Mouse (Mus musculus): ENCODE results near the gene Gtf2f2. TPM values are rescaled to one million over a fixed set of nuclear protein-coding genes. Genes with fewer than 3 reads are reported as not detected.

Gene Gtf2f2
- polyA plus RNA-seq, 1 experiment from 2014 or later, result 31.7 TPM

GRCm38 (mm10) chr14:75976107-75976506 is 34.6 kb downstream of the Gtf2f2 start:
- H3K4me2 ChIP-seq (ENCODE audit: low read depth, low read length), result no peak overlapping the region
- no peaks in the 10 kb centered on the region for H3K36me3 ChIP-seq (ENCODE audit: control insufficient read depth, insufficient read depth, low read length)
- no peak overlapping the region for H3K9ac ChIP-seq (ENCODE audit: low read depth, low read length)
- H3K4me3 ChIP-seq (ENCODE audit: low read length), result no peak overlapping the region
- ATAC-seq, result no peak
- no peak overlapping the region for H3K27ac ChIP-seq (ENCODE audit: low read length)
- 61% methylated on average over 3 of the region's 3 CpGs for WGBS
- H3K4me1 ChIP-seq (ENCODE audit: control insufficient read depth, insufficient read depth, low read length), result peaks cover 3% of the 10 kb centered on the region; the same call in 1 of the 2 replicates
- H3K9me3 ChIP-seq (ENCODE audit: control insufficient read depth, low read length), result no peaks in the 10 kb centered on the region
- no peaks in the 10 kb centered on the region for H3K27me3 ChIP-seq (replicated peaks; ENCODE audit: control insufficient read depth, insufficient read depth, low read length)

DNA sequence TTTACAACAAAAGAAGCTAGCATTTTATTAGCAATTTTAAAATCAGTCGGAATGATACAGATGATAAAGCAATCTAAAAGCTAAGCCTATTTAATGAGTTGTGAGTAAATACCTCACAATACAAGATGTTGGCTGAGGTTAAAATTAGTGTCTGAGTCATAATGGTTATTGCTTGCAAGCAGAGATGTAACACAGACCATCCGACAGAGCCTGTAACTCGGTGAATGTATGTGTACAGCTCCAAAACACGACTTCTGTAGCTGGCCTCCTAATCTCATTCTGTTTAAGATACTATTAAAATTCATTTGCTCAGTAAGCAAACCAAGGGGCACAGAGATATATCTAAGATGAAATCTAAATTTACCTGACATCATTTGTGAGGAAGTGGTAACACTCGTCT is 43.4 kb downstream of the Gtf2f2 start:
- Histone ChIP-seq H3K9me3 (ENCODE audit: control insufficient read depth, low read length) (no peaks in the 10 kb centered on the region), H3K4me2 (ENCODE audit: low read depth, low read length) (no peak overlapping the region), H3K27ac (ENCODE audit: low read length) (no peak overlapping the region), H3K27me3 (replicated peaks; ENCODE audit: control insufficient read depth, insufficient read depth, low read length) (no peaks in the 10 kb centered on the region), H3K9ac (ENCODE audit: low read depth, low read length) (no peak overlapping the region), H3K4me1 (ENCODE audit: control insufficient read depth, insufficient read depth, low read length) (no peaks in the 10 kb centered on the region), H3K36me3 (ENCODE audit: control insufficient read depth, insufficient read depth, low read length) (no peaks in the 10 kb centered on the region), H3K4me3 (ENCODE audit: low read length) (no peak overlapping the region)
- ATAC-seq, result no peak
- WGBS, result 59% methylated on average over 5 of the region's 5 CpGs

DNA sequence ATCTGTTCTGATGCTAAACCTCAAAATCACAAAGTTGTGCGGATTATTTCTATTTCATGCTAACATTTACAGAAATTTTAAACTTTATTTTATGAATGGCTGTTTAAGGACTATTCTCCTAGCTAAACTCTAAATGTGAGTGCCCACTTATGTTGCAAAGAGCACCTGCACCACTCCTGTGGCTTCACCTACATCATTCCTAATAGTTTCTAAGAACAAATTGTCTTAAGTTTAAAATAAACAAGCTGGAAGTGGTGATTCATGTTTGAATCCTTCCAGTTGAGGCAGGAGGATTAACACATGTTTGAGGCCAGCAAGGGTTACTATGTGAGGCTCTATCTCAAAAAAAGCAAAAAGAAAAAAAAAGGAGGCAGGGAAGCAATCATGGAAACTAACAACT is 46.2 kb downstream of the Gtf2f2 start:
- Histone ChIP-seq H3K4me3 (ENCODE audit: low read length) (no peak overlapping the region), H3K9me3 (ENCODE audit: control insufficient read depth, low read length) (no peaks in the 10 kb centered on the region), H3K36me3 (ENCODE audit: control insufficient read depth, insufficient read depth, low read length) (no peaks in the 10 kb centered on the region), H3K4me1 (ENCODE audit: control insufficient read depth, insufficient read depth, low read length) (no peaks in the 10 kb centered on the region), H3K4me2 (ENCODE audit: low read depth, low read length) (no peak overlapping the region), H3K27ac (ENCODE audit: low read length) (no peak overlapping the region), H3K27me3 (replicated peaks; ENCODE audit: control insufficient read depth, insufficient read depth, low read length) (no peaks in the 10 kb centered on the region), H3K9ac (ENCODE audit: low read depth, low read length) (no peak overlapping the region)
- WGBS, result 85% methylated on average over 1 of the region's 1 CpGs
- ATAC-seq, result no peak

DNA sequence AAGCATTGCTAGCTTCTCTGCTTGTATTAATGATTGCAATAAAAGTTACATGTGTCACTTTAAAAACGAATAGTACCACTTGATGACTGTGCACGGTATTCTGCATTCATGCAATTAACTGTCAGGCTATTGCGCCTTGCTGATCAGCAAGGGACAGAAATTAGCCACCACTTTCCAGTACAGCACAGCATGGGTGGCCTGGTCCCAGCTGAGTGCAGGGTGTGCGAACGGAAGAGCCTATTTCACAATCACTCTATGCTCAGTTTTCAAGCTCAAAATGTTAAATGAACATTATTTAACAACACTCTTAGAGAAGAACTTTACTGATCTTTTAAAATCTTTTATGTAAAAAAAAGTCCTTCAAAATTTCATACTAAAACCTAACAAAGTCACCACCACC is 46.7 kb downstream of the Gtf2f2 start:
- H3K4me2 ChIP-seq (ENCODE audit: low read depth, low read length), result no peak overlapping the region
- no peak overlapping the region for H3K4me3 ChIP-seq (ENCODE audit: low read length)
- no peaks in the 10 kb centered on the region for H3K4me1 ChIP-seq (ENCODE audit: control insufficient read depth, insufficient read depth, low read length)
- no peaks in the 10 kb centered on the region for H3K36me3 ChIP-seq (ENCODE audit: control insufficient read depth, insufficient read depth, low read length)
- H3K9me3 ChIP-seq (ENCODE audit: control insufficient read depth, low read length), result no peaks in the 10 kb centered on the region
- H3K9ac ChIP-seq (ENCODE audit: low read depth, low read length), result no peak overlapping the region
- H3K27me3 ChIP-seq (replicated peaks; ENCODE audit: control insufficient read depth, insufficient read depth, low read length), result no peaks in the 10 kb centered on the region
- no peak overlapping the region for H3K27ac ChIP-seq (ENCODE audit: low read length)
- no peak for ATAC-seq
- 65% methylated on average over 5 of the region's 5 CpGs for WGBS

DNA sequence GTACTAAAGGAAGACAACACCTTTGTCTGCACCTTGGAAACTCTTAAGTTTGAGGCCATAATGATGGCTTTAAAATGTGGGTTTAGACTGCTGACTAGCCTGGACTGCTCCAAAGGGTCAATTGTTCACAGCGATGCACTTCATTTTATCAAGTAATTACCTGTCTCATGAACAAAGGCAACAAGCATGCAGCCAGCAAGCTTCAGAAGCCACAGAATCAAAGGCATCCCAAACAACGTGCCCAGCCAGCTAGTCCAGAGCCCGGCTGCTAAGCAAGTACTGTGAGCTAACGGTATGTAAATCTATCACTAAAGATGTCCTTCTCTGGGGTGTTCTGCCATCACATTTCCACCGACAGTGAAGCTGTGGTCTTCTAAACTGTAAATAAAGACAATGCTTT is 47.5 kb downstream of the Gtf2f2 start:
- H3K9ac ChIP-seq (ENCODE audit: low read depth, low read length), result no peak overlapping the region

GRCm38 (mm10) chr14:75962250-75962649 is 48.4 kb downstream of the Gtf2f2 start:
- Histone ChIP-seq H3K4me1 (ENCODE audit: control insufficient read depth, insufficient read depth, low read length) (no peaks in the 10 kb centered on the region), H3K36me3 (ENCODE audit: control insufficient read depth, insufficient read depth, low read length) (no peaks in the 10 kb centered on the region), H3K27ac (ENCODE audit: low read length) (no peak overlapping the region), H3K27me3 (replicated peaks; ENCODE audit: control insufficient read depth, insufficient read depth, low read length) (no peaks in the 10 kb centered on the region), H3K9me3 (ENCODE audit: control insufficient read depth, low read length) (no peaks in the 10 kb centered on the region), H3K9ac (ENCODE audit: low read depth, low read length) (no peak overlapping the region), H3K4me2 (ENCODE audit: low read depth, low read length) (no peak overlapping the region), H3K4me3 (ENCODE audit: low read length) (no peak overlapping the region)
- 84% methylated on average over 9 of the region's 9 CpGs for WGBS
- no peak for ATAC-seq

More for the DNA sequence above, 47.5 kb downstream of the Gtf2f2 start:
- H3K4me2 ChIP-seq (ENCODE audit: low read depth, low read length), result no peak overlapping the region
- H3K4me1 ChIP-seq (ENCODE audit: control insufficient read depth, insufficient read depth, low read length), result no peaks in the 10 kb centered on the region
- no peaks in the 10 kb centered on the region for H3K36me3 ChIP-seq (ENCODE audit: control insufficient read depth, insufficient read depth, low read length)
- no peak for ATAC-seq
- H3K4me3 ChIP-seq (ENCODE audit: low read length), result no peak overlapping the region
- H3K27ac ChIP-seq (ENCODE audit: low read length), result no peak overlapping the region
- WGBS, result 60% methylated on average over 5 of the region's 5 CpGs
- no peaks in the 10 kb centered on the region for H3K27me3 ChIP-seq (replicated peaks; ENCODE audit: control insufficient read depth, insufficient read depth, low read length)
- no peaks in the 10 kb centered on the region for H3K9me3 ChIP-seq (ENCODE audit: control insufficient read depth, low read length)

DNA sequence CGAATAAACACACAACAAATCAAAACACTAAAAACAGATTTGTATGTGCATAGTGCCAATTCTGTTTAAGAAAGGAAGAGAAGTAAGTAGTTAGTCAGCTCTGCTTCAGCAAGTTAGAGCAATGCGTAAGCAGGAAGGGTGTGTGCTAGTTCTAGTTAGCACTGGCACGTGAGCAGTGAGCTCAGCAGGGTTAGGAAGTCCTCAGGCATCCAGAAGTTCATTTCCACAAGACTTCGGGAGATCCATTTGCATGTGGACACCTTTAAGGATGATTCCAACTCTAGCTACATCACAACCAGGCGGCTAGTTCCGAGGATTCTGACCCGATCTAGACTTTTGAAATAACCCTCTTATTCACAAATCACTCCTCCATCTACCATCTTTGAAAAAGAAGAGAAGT is 55.9 kb downstream of the Gtf2f2 start, which contains the start of gene Kctd4:
Gene Kctd4, plus strand, starts transcription at position 244 of the 400 bp plus-strand sequence.
- Histone ChIP-seq H3K4me3 (ENCODE audit: low read length) (no peak within 1 kb of the TSS), H3K27ac (ENCODE audit: low read length) (no peak within 1 kb of the TSS), H3K9me3 (ENCODE audit: control insufficient read depth, low read length) (no peaks in the 10 kb centered on the region), H3K9ac (ENCODE audit: low read depth, low read length) (no peak within 1 kb of the TSS), H3K4me2 (ENCODE audit: low read depth, low read length) (no peak within 1 kb of the TSS), H3K36me3 (ENCODE audit: control insufficient read depth, insufficient read depth, low read length) (no peaks in the 10 kb centered on the region), H3K4me1 (ENCODE audit: control insufficient read depth, insufficient read depth, low read length) (no peaks in the 10 kb centered on the region), H3K27me3 (replicated peaks; ENCODE audit: control insufficient read depth, insufficient read depth, low read length) (no peaks in the 10 kb centered on the region)
- 88% methylated on average over 7 of the region's 7 CpGs for WGBS
- ATAC-seq, result no peak

- H3K27ac ChIP-seq (ENCODE audit: low read length), result no peak overlapping the region
- no peaks in the 10 kb centered on the region for H3K36me3 ChIP-seq (ENCODE audit: control insufficient read depth, insufficient read depth, low read length)
- H3K9me3 ChIP-seq (ENCODE audit: control insufficient read depth, low read length), result no peaks in the 10 kb centered on the region
- no peaks in the 10 kb centered on the region for H3K4me1 ChIP-seq (ENCODE audit: control insufficient read depth, insufficient read depth, low read length)
- no peak overlapping the region for H3K4me2 ChIP-seq (ENCODE audit: low read depth, low read length)
- ATAC-seq, result no peak
- H3K4me3 ChIP-seq (ENCODE audit: low read length), result no peak overlapping the region
- no peaks in the 10 kb centered on the region for H3K27me3 ChIP-seq (replicated peaks; ENCODE audit: control insufficient read depth, insufficient read depth, low read length)
- no peak overlapping the region for H3K9ac ChIP-seq (ENCODE audit: low read depth, low read length)
- 54% methylated on average over 2 of the region's 2 CpGs for WGBS
These were observed 57.7 kb downstream of the Gtf2f2 start for GRCm38 (mm10) chr14:75953011-75953410.

GRCm38 (mm10) chr14:75947674-75948073 is 63.0 kb downstream of the Gtf2f2 start:
- Histone ChIP-seq H3K9me3 (ENCODE audit: control insufficient read depth, low read length) (no peaks in the 10 kb centered on the region), H3K27ac (ENCODE audit: low read length) (no peak overlapping the region), H3K27me3 (replicated peaks; ENCODE audit: control insufficient read depth, insufficient read depth, low read length) (no peaks in the 10 kb centered on the region), H3K4me1 (ENCODE audit: control insufficient read depth, insufficient read depth, low read length) (no peaks in the 10 kb centered on the region), H3K9ac (ENCODE audit: low read depth, low read length) (no peak overlapping the region), H3K36me3 (ENCODE audit: control insufficient read depth, insufficient read depth, low read length) (no peaks in the 10 kb centered on the region), H3K4me3 (ENCODE audit: low read length) (no peak overlapping the region), H3K4me2 (ENCODE audit: low read depth, low read length) (no peak overlapping the region)
- WGBS, result 56% methylated on average over 3 of the region's 3 CpGs
- ATAC-seq, result no peak

DNA sequence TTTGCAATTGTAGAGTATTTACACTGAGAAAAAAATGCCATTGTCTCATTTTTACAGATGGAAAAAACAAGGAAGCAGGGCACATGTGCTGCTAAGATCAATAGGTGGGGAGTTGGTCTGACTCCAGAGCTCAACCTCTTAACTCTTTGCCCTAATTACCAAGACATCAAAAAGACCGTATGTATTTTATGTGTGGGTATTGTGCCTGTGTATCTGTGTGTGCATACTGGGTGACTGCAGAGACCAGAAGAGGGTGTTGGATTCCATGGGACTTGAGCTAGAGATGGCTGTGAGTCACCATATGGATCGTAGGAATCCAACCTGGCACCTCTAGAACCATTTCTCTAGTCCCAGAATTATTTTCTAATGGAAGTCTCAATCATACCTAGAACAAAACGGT is 68.3 kb downstream of the Gtf2f2 start:
- H3K4me1 ChIP-seq (ENCODE audit: control insufficient read depth, insufficient read depth, low read length), result no peaks in the 10 kb centered on the region
- 92% methylated on average over 3 of the region's 3 CpGs for WGBS
- no peak overlapping the region for H3K4me3 ChIP-seq (ENCODE audit: low read length)
- no peaks in the 10 kb centered on the region for H3K27me3 ChIP-seq (replicated peaks; ENCODE audit: control insufficient read depth, insufficient read depth, low read length)
- no peak for ATAC-seq
- no peak overlapping the region for H3K27ac ChIP-seq (ENCODE audit: low read length)
- H3K9ac ChIP-seq (ENCODE audit: low read depth, low read length), result no peak overlapping the region
- H3K4me2 ChIP-seq (ENCODE audit: low read depth, low read length), result no peak overlapping the region
- no peaks in the 10 kb centered on the region for H3K36me3 ChIP-seq (ENCODE audit: control insufficient read depth, insufficient read depth, low read length)
- no peaks in the 10 kb centered on the region for H3K9me3 ChIP-seq (ENCODE audit: control insufficient read depth, low read length)

Data from intestine, embryonic 16.5 days (tissue).